Mouse (Mus musculus) left cerebral cortex, adult 9 months (tissue): ENCODE measurements at regions not wholly inside any gene's neighbourhood (a gene's known extent, or its start where the extent isn't known, plus 50 kb on each side); places are given as distances from the start of the nearest gene placed in this dataset.
A peak's percentile ranks its signal among the peaks of the same experiment; 100 is the strongest.

ENCODE experiments used
- DNase-seq, 2 experiments: peaks; one replicate each; pipeline ENCODE4 v3.0.0; 2022; ENCODE audit warnings: low spot score in 2 of 2

DNA sequence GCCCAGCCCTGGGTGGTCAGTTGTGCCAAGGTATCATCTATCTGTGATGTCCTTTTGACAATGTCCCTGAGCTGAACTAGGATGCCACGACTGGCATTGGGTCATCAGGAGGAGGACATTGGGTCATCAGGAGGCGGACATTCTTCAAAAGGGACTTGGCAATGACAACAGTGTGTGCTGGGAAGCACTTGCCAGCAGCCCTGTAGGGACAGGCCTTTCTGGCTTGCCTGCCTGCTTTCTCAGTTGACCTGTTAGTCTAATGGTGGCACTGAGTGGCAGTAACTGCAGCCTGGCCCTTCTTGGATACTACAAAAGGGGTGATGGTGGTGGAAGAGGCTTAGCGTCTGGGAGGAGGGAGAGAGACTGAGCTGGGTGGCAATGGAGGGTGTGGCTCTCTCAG is 137.2 kb upstream of the Prox1 start:
- no peak for DNase-seq

DNA sequence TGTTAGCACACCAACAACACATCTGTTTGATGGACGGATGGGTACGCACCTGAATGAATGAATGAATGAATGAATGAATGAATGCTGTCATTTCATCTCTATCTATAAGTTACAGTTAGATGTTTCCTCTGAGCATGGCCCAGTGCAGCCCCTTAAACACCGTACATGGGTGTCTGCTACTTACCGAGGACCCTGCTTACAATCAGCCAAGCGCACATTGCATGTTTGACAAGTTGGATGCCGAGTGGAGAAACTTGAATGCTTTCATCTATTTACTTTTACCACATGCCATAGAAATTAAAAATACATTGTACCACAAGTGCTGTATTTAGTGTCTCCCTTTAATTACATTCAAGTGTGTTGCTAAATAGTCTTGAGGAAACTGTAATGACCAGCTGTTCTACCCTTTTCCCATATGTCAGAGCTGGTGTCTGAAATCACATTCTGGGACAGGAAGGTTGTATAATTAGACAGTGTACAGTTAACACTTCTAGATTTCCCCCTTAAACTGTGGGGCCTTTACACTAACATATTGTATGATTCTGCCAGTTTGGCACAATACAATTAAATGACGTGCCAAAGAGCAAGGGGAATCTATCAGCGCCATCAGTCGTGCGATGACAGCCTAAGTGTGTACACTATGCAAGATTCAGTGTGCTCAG is 127.3 kb upstream of the Prox1 start:
- no peak for DNase-seq

DNA sequence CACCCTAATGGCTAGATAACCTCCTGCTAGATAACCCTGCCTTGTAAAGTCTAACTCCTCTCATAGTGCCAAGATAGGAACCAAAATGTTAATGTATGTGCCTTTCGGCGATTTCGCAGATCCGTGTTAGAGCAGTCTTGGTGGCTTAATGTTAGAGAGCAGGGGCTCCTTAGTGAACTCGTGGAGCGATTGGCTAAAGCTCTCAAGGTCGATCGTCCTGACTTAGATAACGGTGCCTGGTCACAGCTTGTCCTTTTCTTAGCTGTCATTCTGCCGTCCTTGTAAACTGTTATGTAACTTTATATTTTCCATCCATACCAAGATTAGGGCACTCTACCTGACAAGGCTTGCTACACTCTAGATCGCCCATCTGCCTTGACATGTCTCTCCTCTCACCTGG is 119.5 kb upstream of the Prox1 start:
- no peak for DNase-seq

DNA sequence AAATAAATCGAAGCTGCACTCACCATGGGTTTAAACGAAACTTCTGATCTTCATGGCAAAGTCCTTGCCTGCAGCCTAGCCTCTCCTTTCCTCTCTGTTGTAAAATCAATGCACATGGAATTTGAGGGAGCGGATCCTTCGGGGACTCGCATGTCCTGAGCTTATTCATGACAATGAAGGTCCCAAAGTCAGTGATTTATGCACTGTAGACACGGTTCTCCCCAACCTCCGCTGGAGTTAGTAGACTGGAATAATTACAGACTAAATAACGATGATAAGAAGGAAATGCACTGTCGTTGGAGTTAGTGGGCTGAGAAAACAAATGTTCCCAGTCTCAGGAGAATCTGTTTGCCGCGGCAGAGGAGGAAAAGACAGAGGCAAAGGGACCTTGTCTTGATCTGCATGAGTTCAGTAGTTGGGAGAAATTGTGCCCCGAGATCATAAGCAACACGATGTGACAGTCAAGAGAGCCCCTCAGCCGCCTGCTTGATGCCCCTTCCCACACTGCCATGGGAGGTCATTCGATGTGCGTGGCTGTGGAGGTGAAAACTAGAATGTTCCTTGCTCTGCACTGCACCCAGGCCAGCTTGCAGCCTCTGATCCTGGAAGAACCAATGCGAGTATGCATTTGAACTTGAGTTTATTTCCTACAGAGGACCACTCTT is 116.1 kb upstream of the Prox1 start:
- no peak for DNase-seq

DNA sequence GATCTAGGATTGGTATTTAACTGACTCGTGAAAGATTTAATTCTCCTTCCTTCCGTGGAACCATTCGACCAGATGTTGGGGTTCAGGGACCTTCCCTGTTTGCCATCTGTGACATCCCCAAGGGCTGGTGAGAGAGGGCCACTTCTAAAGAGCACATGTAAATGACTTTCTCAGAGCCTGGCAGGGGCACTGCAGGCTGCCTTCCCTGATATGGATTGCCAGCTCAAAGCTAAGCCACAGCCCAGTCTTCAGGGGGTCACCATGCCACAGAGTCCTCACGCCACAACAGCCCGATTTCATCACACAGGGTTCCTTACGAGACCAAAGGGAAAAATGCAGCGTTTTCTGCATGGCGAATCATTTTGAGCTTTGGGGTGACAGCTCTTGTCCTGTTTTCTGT is 115.1 kb upstream of the Prox1 start:
- DNase-seq: no peak

DNA sequence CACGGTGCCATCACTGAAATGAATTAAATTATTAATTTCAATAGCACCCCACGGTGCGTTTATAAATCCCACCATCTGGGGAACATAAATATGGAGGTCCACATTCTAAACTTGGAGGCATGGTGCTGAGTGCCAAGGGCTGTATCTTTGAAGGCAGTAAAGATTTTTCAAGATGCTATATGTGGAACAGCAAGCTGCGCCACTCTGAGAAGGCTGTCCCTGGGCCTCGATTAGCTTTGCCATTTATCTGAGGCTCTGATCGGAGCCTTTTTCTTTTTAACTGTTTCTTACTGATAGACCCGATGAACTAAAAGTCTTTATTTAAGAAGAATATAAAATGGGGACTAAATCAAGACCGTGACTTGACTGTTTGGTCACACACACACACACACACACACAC is 114.5 kb upstream of the Prox1 start:
- DNase-seq: no peak

DNA sequence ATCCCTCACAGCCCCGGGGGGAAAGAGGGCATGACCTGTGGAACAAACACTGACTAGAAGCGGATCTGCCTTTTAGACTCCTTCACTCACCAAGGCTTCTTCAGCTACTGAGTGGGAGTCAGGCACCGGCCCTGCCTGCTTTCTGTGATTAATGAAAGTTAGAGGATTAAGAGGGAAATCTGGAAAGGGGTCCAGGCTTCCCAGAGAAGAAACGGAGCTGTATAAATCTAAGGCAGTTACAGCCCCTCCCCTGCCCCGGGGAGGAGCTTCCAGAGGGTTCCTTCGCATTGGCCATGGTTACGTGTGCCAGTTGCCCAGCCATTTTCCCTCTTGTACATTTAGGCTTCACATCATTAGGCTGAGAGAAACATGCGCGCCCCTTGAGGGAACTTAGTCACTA is 113.6 kb upstream of the Prox1 start:
- no peak for DNase-seq

DNA sequence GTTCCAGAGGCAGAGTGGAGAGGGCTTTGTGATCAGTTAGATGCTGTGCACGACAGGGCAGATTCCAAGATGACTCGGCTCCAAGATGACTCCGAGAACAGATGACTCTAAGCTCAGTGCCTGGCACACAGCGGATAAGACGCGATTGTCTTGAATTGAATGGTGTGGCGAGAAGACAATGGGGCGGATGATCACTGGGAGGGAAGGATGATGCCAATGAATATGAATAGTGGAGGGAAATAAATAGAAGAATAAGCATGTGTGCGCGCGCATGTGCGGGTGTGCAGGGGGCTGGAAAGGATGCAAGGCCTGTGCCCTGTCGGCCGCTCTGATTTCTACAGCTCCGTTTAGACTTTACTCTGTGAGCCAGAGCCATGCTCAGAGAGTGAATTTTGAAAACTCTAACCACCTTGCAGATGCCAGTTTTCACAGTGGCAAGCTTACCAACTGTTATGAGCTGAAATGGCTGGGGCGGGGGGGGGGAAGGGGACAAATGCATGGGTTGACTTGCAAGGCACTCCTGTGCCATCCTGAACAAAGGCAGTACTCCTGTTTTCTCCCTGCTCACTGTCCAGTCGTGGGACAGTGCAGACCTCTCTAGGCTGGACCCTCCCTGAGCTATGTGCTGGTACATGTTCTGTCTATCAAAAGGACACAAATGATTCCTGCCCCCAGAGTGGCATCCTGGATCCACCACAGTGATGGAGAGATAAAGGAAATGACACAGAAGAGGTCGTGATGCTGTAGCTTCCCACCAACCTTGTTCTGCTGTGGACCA is 109.8 kb upstream of the Prox1 start:
- DNase-seq: peak; percentile 33 to 52

DNA sequence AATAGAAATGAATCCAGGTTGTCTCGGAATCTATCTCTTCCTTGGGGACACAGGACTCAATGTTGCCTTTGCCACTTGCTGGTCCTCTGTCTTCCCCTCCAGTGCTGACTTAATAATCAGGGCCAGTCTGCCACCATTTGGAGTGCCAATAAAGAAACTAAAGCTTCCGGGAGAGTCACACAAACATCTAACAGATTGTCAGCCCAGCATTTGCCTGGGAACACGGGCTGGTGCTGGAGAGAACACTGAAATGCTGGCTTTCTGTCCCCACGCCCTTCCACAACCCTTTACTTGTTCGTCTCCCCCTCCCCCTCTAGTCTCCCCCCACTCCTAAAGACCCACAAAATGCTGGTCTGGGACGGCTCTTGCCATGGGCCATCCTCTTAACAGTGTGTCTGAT is 104.4 kb upstream of the Prox1 start:
- DNase-seq: no peak

DNA sequence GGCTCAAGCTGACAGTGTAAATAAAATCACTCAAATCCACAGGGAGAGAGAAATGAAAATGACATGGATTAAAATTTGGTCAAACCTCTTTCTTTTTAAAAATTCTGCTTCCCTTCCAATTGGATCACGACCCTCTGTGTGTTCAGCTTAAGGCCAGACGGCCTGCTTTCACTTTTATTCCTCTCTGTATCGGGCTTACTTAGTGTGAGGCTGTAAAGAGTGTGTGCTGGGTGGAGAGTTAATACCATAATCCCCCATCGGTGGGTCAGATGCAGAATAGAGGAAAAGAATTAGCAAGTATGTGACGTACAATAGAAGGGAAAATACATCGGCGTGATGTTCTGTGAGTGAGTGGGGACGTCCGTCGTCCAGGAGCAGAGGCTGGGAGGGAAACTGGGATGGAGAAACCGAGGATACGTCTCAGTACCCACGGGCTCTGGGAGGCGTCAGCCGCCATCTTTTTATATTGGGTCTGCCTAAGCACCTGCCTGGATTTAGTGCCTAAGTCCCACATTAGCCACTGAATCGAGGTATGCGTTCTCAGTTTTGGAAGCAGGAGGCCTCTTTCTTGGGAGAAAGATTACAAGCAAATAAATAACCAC is 100.4 kb upstream of the Prox1 start:
- DNase-seq: no peak

DNA sequence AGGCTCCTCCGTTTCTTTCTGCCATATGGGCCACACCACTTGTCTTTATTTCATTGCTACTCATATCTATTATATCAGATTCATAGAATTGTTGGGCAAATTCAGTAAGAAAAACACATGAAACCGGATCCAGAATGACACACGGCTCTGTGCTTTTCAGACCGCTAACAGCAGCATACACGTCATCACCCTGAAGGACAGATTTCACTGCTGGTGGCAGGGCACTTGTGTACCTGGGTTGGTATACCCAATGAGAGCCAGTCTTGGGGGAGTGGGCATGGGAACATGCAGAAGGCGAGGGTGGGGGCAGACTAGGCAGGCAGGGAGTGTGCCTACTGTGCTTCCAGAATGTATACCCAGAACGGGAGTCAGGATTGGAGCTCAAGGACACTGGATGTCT is 98.7 kb upstream of the Prox1 start:
- DNase-seq: no peak

DNA sequence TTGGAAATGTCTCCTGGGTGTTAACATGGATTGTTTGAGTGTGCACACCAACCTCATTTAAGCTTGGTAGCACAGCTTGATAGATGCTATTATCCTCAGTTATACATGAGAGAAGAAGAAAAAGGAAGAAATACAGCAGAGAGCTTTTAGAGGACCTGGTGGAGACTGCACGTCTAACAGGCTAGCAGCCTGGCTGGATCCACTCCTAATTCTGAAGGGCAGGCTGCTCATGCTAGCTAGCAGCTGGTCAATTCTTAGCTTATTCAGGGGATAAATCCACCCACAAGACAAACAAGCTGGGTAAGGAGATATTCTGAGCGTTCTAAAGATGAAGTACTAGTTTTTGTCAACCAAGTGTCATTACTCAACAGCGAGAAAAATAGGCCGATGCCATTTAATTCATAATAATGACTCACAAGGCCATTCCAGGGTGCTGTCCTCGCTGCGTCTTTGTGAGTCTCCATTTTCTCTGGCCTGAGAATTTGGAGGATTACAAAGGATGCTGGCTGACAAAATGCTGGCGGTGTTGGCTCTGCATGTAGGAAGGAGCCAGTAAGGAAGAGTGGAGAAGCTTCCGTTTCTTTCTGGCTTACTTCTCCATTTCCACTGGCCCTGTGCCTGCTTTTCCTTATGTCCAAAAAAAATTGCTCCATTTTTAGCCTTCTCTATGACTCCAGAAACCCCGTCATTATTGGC is 94.7 kb upstream of the Prox1 start:
- DNase-seq: no peak

DNA sequence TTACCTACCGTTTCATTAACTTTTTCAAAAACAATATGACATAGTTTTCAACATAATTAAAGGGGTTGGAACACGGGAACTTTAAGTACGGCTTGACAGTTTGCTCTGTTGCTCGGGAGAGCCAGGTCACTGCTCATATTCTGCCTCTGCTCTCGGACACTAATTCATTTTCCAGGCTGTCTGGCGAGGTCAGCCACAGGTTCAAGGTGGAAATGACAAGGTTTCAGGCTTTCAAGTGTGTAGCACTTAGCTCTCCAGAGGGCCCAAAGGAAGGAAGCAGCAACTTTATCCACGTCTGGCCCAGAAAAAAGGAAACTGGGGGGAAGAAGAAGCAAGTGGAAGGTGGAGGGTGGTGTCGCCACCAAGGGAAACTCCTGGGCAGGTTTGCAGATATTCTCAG is 94.0 kb upstream of the Prox1 start:
- no peak for DNase-seq

DNA sequence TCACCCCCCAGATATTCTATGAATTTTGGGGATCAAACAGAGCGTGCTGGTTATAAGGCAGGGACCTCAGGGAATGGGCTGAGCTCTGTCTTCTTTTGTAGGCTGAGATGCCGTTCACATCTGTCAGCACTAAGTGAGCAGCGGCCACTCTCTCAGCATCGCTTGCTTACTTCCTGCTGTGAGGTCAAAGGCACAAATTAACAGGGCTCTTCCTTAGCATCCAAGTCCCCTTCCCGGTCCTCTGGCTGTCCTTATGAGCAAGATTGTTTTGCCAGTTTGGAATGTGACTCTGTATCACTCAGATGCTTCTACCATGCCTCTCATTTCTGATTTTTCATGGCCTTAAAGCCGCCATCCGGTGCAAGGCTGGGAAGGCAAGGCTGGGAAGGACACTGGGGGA is 93.1 kb upstream of the Prox1 start:
- DNase-seq: no peak

DNA sequence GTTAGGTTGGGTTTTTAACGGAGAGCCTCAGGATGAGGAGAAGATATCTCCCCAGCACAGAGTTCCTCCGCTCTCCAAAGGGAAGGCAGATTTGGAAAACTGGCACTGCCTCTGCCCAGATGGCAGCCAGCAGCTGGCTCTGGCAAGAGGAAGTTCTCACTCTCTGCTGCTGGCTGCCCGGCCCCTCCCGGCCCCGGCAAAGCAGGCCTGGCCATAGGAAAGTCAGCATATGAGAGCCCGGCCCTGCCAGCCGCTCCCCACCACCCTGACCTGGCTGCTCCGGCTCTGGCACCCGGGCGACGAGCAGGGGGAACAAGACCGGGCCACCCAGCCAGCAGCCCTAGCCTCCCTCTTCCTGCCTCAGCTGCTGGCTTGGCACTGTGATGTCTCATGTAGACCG is 89.1 kb upstream of the Prox1 start:
- DNase-seq: peak in 1 of 2 experiments; percentile 21

DNA sequence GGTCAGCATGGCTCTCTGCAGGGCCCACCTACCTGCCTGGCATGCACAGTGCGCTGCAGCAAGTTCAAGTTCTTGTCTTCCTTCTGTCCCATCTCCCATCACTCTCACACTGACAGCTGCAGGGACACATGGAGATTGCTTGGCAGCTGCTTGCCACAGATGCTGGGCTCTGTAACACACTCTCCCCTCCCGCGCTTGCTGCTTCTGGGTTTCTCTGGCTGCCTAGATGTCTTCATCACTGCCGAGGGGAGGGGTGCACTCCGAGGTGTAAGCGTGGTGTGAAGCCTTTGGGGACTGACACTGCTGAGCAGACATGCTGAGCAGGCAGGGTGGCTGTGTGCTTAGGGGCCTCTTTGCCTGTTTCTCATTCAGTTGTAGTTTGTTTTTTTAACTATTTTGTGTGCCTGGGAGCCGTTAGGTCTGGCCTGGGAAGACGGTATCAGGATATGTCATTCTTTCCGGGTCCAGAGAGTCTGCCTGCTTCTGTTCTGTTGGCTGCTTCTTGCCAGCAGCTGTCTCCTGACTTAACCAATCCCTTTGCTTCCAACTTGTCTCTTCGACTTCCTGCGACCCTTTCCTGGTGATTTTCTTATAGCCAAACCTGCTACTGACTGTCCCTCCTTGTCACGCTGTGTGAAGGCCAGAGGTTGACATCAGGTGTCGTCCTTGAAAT is 80.2 kb upstream of the Prox1 start:
- DNase-seq: peak in 1 of 2 experiments; percentile 34

DNA sequence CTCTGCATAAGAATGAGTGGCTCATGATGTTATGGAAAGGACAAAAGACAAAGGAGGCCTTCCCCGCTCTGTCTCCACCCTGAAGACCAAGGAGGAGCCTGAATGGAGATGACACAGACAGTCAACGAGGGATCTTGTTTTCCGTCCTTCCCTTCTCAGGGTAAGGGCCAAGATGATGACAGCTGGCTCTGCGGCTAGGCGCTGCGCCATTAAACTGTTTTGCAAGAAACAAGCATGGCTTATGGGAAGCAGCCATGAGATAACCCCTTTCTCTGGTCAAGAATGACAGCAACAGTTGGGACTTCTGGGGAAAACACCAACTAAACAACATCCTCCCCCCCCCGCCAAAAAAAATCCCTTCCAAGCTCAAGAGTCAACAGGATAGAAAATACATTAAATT is 72.0 kb upstream of the Prox1 start:
- DNase-seq: peak in 1 of 2 experiments; percentile 5

DNA sequence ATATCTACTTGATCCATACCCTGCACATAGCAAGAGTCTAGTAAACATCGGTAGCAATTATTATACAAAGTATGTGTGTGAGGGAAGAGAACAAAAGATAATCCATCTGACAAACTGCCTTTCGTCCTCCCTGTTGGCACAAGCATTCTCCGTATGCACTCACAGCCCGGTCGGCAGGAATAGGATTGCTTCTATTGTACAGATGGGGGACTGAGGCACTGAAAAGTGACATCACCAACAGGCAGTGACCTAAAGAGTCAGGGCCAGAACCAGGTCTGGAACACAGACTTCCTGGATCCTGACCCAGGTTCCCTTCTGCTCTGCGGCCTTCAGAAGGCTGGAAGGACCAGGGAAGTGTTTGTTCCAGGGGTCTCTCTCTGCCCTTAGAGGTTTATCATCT is 69.3 kb upstream of the Prox1 start:
- no peak for DNase-seq

DNA sequence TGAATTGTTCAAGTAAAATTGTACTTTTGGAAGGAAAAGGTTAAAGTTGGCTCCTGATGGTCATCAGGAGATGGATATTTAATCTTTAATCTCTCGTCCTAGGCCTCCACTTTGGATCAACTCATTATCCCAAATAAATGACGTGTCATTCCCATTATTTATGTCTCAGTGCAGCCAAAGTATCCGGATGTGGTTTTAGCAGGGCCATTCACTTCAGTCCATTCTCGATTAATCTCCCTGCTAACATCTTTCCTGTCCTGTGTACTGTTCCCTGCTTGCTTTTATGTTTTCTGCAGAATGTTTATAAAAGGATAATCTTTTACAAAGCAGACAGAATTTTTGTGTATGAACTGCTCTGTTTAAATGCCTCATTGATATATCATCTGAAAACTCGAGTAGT is 60.4 kb upstream of the Prox1 start:
- no peak for DNase-seq

DNA sequence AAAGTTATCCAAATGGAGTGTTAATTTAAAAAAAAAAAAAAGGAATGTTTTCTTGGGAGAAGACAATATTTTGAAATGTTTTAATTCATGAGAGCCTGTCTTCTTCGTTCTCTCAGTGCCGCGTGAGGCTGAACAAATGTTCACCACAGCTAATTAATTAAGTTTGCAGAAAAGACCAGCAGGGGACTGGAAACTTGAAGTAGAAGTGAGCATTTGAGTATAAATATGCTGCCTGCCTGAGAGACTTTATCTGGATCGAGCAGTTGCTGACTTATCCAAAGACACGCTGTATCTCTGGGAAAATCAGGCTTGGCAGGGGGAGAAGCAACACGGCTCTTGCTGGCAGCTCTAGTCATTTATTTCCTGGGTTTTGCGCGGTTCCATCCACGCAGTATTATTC is 49.9 kb upstream of the Prox1 start:
- DNase-seq: no peak
